Mouse (Mus musculus) inflammation-experienced regulatory T-cells, adult 6 months (primary cell): ENCODE measurements around the gene B3gat2. TPM values are rescaled to one million over a fixed set of nuclear protein-coding genes. Genes with fewer than 3 reads are reported as not detected.
A peak's percentile ranks its signal among the peaks of the same experiment; 100 is the strongest.

Source experiments
- ATAC-seq: one replicate; pipeline ENCODE4 v1.8.0; 2017
- polyA plus RNA-seq, 3 experiments: library from polyadenylated mRNA; unstranded; fragments of 100-300 nt; shearing (Covaris generic); gene quantifications; one replicate each; pipeline ENCODE4 v1.2.1; 2017

Gene B3gat2
- polyA plus RNA-seq = 1 to 10 TPM; 1.1 to 4.0 (median 2.3) TPM

DNA sequence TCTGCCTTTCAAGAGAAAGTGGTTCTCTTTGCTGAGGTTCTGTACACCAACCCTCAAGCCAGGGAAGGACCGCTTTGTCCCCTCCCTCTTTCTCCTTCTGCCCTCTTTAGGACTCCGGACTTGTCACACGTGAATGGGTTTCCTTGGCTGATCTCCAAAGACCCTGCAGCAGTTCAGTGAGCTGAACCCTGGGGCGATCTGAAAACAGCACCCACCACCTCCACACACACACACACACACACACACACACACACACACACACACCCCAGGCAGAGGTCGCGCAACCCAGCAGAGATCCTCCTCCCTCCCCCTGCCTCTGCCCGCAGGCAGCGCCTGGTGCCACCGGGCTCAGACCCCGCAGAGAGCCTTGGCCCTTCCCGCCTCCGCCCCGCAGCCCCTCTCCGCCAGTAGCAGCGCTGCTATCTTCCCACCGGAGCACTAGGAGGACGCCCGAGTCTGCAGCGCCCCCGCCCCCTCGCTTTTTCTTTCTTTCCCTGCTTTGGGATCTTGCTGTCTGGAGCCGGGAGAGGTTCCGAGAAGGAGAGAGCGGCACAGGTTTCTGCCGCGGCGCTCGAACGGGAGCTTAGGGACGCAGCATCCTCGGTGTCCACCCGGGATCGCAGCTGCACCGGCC, at the start of gene B3gat2:
Gene B3gat2, plus strand, starts transcription at position 252 of the 634 bp plus-strand sequence.
- ATAC-seq = no peak

DNA sequence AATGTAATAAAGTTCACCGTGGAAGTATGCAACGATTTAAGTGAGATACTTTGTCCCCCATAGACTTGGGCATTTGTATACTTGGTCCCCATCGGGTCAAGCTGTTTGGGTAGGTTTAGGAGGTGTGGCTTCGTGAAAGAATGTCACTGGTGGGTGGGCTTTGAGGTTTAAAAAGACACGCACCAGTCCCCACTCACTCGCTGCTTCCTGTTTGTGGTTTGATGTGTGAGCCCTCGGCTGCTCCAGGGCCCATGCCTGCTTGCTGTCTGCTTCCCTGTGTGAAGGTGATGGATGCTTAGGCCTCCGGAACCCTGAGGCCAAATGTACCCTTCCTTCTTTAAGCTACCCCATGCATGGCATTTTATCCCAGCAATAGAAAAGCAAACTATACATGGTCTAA, 41.2 kb upstream of the B3gat2 start:
- ATAC-seq = no peak

DNA sequence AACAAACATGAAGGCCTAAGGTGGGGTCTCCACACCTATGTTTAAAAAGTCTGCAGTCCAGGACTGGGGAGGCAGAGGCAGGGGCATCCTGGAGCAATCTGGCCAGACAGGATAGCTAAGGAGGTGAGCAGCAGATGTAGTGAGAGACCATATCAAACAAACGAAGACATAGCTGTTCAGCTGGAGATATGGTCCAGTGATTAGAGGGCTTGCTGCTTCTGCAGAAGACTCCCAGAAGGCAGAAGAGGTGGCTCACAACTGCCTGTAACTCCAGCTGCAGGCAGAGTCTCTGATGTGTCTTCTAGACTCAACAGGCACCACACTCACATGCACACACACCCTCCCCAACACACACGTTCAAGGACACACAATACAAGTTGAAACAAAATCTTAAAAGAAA, 40.5 kb upstream of the B3gat2 start:
- ATAC-seq = no peak

DNA sequence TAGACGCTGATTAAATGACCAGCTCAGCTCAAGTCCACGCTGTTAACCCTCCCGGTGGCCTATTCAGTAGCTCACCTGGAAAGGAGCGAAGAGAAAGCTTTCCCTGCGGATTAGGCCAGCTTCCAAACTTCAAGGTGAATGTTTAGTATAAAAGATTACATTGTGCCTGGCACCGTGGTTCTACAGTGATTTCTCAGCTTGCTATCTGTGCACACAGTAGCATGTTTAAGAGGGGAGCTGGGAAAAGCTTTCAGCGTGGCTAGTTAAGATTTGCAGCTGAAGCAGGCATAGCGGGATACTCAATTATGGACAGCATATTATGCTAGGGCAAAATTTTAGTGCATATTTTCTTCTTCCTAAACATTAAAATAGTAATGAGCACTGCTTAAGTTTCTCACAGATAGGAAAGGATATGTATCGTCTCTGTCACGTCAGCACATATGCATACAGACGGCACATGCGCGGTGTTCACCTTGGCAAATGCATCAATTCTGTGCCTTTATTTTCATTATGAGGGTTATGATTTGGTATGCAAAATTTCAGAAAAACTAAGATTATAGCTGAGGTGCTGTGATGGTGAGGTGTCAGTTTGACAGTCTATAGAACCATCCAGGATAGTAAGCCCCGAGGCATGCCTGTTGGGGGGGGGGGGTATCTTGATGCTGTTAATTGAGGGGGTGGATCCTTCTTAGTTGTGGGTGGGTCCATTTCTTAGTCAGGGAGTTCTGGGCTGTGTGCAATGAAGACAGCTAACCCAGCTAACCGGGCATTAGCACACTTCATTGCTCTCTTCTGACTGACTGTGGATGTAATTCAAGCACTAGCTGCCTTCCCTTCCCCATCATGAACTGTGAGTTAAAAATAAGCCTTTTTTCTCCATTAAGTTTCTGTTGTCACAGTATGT, 38.8 kb upstream of the B3gat2 start:
- no peak for ATAC-seq

DNA sequence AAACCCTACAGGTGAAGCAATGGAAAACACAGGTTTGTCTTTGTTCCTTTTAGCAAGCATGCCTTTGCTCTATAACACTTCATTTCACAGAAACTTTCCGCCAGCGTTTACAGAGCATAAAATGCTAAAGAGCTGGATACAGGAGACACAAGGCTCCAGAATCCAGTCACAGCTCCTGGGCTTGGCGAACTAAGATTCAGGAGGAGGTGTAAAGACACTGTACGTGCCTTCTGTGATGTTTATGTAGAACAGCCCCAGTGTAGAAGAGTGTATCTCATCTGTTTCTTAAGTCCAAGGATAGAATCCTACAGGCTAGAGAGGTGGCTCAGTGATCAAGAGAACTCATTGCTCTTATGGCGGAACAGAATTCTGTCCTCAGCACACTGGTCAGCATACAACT, 30.2 kb upstream of the B3gat2 start:
- ATAC-seq = no peak

DNA sequence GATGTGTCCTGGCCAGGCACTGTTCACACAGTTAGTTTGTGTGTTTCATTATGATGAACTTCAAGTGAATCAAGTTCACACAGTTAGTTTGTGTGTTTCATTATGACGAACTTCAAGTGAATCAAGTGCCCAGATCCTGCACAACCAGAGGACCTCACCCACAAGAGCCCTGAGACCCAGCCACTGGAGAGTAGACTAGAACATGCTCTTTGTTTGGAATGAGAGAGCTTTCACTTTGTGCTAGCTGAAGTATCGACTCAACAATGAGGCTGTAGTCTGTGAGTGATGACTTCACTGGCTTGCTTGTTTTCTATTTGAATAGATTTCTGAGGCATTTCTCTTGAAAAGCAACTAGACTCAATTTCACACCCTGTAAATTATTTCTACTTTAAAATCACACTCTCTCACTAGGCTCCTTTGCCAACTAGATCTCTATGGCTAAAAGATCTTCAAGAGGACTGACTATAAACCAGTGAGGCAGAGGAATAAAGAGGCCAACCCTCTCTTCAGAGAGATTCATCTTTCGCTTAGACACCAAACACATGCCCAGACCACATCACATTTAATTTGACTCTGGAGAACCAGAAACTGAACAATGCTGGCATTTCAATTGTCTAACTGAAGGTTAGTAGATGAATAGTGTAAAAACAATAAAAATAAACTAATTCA, 10.6 kb upstream of the B3gat2 start:
- ATAC-seq = no peak

DNA sequence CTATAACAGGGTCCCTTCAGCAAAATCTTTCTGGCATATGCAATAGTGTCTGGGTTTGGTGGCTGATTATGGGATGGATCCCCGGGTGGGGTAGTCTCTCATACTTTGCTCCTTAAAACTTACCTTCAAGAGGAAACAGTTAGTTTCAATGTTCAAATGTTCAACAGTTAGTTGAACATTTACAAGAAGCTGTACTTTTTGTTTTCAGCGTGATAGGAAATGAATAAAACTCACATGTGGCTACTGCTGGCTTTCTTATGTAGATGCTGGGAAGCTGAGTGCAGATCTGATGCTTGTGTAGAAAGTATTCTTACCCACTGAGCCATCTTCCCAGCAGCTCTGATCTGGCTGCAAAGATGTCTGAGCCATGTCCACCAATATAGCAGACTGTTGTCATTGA, 8.5 kb upstream of the B3gat2 start:
- no peak for ATAC-seq

DNA sequence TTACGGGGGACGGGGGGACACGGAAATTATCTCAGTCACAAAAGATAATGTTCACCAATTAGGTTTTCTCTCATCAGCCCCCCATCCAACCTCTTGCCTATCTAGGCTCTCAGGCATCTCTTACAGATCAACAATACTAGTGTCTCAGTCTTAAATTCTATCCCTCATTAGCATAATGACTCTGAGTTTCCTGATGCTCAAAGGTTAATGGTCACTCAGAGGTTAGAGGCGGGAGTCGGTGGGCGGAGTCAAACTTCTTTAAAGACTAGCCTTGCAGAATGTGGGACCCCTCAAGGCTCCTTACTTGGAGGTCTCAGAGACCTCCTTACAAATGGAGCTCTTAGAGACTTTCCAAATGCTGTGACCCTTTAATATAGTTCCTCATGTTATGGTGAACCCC, 8.0 kb upstream of the B3gat2 start:
- ATAC-seq = no peak

DNA sequence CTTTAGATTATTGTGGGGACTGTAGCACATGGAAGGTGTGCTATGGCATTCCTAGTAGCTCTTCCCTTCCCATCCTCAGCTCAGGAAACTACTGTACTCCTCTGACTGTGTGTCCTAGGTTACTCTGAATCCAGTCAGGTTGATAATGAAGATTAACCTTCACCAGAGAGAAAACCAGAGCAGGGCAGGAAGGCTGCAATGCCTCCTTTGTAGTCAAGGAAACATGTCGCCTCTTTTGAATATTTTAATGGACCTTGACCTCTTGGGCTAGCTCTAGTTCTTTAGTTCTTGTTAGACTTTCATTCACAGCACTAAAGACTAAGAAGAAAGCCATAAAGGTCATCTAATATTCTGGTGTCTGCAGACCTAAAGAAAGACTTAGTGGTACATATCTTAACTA, 7.2 kb upstream of the B3gat2 start:
- ATAC-seq = no peak

DNA sequence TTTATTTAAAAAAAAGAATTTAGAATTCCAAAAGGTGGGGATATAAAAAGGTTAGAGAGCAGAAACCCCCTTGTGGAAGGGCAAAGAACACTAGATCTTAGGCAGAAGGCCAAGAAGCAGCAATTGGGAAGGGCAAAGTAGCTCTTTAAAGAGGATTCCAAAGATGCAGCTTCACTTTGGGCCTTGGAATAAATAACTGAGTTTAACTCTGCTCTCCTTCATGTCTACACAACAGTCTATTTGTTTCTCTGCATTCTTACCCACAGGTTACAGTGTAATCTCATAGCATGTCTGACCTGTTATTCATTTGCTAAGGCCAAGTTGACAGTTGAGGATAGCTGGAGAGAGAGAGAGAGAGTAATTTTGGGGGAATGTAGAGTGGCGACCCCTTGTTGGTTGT, 6.6 kb upstream of the B3gat2 start:
- no peak for ATAC-seq

DNA sequence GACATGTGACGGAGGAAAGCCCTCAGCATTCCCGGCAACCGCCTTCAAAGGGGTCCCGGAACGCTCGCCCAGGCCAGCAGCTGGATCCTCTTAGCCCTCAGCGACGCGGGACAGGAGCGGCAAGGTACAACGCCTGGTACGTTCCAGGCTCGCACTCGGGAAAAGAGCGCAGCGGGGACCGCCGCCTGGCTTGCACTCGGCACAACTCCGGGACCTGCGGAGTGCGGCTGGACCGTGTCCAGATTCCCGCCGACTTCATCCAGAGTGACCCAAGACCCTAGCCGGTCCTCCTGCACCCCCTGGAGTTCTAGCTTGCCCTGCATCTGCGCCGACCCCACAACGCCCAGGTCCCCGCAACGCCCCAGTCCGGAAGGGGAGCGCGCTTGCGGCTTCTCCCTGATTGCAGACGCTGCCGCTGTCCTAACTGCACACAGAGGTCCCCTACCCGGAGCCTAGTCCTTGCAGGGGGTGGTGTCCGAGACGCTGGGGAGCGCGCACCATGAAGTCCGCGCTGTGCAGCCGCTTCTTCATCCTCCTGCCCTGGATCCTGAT, 659 bp downstream of the B3gat2 start:
- ATAC-seq = no peak

DNA sequence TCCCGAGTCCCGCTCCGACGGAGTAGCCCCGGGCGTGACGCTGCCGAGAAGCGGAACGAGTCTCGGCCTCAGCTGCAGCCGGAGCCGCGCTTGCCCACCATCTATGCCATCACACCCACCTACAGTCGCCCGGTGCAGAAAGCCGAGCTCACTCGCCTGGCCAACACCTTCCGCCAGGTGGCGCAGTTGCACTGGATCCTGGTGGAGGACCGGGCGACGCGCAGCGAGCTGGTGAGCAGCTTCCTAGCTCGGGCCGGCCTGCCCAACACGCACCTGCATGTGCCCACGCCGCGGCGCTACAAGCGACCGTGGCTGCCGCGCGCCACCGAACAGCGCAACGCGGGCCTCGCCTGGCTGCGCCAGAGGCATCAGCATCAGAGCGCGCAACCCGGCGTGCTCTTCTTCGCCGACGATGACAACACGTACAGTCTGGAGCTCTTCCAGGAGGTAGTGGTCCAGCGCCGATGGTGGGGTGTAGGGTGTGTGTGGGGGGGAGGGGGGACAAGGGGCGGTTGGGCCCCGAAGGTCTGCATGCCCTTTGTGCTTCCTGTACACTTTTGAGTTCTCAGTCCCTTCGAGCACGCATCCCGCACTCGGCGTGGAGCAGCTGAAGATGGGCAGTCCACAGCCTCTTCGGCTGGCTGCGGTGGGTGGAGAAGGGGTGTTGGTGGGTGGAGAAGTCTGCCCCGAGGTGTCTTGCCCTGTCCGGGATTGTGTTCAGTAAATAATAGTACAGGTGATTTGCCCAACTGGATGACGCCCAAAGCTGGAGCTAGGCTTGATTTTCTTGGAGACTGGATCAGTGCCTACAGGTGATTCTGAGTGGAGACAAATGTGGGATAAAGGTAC, 1.5 kb downstream of the B3gat2 start:
- ATAC-seq = peak; percentile 61

DNA sequence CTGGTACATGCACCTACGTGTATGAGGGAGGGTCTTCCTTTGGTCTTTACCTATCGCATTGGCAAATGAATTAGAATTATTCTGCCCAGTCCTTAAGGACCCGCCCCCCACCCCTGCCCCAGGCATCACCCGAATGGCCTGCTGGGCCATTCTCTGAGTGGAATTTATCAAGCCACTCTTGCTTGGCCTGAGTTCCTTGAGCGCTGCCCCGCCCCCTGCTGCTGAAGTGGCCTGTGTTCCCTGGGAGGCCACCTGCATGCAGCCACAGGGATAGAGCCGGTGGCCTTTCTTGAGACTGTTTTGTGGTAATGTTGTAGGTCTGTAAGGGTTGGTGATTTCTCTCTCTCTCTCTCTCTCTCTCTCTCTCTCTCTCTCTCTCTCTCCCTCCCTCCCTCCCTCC, 2.2 kb downstream of the B3gat2 start:
- ATAC-seq = no peak

DNA sequence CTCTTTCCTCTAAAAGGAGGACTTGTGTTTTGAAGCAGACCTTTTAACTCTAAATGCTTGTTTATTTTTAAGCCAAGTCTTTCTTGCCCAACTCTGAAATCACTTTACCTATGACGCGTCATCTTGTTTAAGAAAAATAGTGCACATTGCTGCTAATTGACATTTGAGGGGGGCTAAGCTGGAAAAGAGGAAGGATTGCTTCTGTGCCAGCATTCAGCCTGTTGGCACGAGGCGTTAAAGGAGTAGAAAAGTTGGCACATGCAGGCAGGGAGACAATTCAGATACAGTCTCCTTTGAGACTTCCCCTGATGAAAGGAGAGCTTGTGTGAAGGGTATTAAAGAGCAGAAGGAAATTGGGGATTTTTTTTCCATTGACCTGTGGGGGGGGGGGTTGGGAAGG, 3.2 kb downstream of the B3gat2 start:
- ATAC-seq = no peak

DNA sequence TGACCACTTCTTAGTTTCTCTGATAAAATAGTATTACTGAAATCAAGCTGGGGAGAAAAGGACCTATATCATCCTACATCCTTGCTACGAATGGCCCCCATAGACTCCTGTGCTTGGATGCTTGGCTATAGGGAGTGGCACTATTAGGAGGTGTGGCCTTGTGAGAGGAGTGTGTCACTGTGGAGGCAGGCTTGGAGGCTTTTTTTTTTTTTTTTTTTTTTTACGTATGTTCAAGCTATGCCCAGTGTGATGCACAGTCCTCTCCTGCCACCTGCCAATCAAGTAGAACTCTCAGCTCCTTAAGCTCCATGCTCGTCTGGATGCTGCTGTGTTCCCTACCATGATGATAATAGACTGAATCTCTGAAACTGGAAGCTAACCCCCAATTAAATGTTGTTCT, 11.5 kb downstream of the B3gat2 start:
- ATAC-seq = no peak

DNA sequence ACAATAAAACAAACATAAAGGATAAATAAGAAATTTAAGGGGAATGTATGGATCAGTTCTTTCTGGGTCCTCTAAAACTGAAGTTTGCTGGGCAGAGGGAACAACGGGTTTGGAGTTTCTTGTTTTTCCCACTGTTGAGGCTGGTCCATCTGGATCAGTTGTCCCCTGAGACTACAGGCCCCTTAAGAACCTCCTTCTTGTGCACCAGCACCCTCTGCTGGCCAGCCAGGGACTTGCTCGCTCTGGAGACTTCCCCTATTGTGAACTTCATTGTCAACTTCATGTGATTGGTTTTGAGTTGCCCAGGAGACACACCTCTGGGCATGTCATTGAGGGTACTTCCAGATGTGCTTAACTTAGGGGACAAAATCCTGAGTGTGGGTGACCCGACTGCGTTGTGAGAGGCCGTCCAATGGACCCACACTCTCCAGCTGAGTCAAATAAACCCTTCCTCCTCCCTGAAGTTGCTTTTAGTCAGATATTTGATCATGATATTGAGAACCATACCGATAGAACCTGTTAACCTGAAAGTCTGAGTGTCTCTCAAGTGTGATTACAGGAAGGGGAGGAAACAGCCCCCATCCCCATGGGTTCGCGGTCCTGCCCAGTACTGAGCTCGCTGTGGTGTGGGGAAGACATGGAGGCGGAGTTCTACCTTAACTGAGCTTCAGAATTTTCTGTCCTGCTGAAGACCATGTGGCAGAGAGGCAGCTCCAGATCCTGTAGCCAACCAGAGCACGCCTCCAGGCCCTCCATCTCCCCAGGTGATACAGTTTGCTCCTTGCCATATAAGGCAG, 31.4 kb downstream of the B3gat2 start:
- no peak for ATAC-seq

DNA sequence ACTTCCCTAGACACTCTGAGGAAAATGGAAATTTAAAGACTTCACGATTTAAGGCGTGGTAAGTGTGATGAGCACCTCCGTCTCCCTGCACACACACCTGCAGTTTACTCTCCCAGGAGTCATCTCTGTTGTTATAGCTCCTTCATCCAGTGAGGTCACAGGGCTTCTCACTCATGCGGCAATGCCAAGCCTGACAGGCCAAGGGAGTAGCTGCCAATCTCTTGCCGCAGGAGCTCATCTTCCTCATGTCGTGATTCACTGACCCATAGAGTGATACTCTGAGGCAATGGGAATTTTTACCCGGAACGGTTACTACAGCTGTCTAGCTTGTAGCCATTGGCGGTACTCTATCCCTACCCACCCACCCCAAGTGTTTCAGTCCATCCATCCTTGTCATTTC, 36.8 kb downstream of the B3gat2 start:
- no peak for ATAC-seq

DNA sequence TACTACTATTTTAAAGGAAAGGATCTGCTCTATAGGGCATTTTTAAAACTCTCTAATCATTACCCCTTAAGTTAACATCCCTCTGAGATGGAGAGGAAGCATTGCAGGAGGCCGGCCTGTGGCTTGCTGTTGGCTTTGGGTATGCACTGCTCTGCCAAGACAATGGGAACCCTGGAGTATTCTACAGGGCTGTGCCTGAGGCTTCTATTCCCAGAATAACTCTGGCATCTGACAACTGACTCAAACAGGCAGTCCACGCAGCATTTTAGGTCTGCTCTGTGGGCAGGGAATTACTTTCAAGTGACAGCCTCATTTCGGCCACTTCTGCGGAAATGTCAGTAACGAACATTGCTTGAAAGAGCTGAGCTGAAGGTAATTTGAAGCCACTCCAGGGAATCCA, 60.1 kb downstream of the B3gat2 start:
- ATAC-seq = no peak

DNA sequence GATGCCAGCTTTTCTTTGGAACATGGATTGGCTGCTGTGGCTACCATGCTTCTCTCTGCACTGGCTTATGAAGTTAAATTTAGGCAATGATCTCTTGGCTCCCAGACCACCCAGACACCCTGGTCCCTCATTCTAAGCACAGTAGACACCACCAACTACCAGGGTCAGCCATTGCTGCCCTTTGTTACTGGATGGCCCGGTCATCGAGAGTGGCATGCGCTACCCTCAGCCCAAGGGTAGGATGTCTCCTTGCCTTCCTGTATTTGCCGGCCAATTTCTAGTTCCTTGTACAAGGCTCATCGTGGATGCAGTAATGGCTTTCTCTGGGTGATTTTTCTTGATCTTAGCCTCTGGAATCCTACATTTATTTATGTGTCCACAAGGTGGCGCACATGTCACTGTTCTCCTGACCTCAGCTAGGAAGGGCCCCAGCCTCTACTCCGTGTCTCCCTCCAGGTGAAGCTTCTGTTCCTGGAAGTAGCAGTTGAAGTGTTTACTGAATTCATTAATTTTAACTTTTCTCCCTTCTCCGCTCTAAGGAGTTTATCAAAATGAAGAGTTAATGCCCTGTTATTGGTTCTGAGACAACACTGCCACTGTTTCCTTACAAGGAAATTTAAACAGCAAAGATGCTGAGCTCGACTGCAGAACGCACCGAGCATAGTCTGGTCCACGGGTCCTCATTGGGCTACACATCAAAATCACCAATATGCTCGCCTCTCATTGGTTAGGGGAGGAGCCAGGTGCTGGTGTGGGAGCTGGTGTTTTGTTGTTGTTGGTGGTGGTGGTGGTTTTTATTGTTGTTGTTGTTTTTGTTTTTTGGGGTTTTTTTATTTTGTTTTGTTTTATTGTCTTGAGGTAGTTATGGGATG, 65.6 kb downstream of the B3gat2 start:
- ATAC-seq = peak; percentile 72

DNA sequence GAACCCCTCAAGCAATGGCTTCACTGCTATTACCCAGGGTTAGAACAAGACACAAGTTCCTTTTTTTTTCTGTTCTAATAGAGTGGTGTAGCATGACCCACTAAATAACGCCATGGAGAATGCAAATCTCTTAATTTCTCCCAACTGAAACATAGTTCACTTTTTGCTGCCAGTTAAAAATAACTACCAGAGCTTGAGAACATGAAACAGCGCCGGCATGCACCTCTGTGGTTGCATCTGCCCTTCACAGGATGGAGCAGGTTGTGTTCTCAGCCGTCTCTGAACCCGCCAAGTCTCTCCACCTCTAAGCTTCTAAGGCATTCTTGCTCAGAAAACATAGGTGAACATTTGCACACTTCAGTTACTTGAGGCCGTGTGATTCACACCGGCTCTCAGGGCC, 72.7 kb downstream of the B3gat2 start:
- ATAC-seq = no peak

DNA sequence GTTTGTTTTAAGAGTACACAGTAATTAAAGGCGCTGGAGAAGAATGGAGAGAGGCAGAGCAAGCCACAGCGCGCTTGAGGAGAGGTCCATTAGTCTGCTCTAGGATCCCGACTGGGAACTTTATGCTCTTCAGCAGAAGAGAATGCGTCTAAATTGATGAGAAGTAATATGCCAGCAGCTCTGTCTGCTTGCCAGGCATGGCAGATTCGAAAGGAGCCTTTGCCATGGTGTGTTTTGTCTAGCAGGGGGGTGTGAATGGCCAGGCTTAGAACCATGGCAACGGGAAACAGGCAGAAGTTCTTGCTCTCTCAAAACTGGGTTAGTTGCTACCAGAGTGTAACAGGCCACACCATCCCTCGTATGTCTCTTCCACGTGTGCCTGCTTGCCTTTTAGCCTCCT, 73.3 kb downstream of the B3gat2 start:
- ATAC-seq = no peak
